Mouse (Mus musculus): ENCODE results near the gene Gucy2d.

DNA sequence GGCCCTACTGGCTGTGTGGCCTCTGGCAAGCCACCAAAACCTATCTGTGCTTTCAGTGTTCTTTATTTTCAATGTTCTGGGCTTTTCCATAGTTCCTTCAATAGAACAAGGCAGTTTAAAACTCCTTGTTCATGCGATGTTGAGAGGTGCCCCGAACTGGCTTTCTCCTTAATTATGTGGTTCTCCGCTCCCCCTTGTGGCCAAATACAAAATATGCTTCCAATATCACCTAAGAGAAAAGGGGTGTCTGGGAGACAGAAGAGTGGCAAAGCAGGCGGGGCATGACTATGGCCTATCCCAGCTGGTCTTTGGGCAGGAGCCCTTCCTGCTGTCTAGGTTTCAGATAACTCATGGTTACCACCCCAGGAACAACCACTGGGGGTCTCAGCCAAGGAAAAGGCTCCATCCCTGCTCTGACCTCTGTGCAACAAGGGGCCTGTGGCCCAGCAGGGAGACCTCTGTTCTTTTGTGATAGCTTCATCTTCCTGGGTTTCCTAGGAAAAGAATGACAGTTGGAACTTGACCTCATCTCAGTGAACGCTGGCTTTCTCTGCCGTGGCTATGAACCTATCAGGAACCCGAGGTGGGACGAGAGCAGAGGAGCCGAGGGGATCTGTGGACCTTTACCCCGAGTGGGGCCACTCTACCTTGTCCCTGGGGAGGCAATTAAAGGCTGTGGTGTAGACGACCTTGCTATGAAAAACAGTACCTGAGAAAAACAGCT, 7.5 kb downstream of the Gucy2d start:
- TF ChIP-seq ZNF384 (IDR thresholded peaks at IDR 0.05; ENCODE audit: low read depth, low read length), result no peak
- no peak for TF ChIP-seq POLR2A (IDR thresholded peaks at IDR 0.05; ENCODE audit: control insufficient read depth in 1 of 2, insufficient read depth in 1 of 2, low read depth in 1 of 2, low read length in 2 of 2, poor library complexity in 1 of 2)
- TF ChIP-seq USF2 (IDR thresholded peaks at IDR 0.05; ENCODE audit: borderline replicate concordance in 1 of 2, insufficient read depth in 1 of 2, low read depth in 1 of 2, low read length in 2 of 2), result no peak
